Mouse (Mus musculus): ENCODE measurements at regions not wholly inside any gene's neighbourhood (a gene's known extent, or its start where the extent isn't known, plus 50 kb on each side); places are given as distances from the start of the nearest gene placed in this dataset.

DNA sequence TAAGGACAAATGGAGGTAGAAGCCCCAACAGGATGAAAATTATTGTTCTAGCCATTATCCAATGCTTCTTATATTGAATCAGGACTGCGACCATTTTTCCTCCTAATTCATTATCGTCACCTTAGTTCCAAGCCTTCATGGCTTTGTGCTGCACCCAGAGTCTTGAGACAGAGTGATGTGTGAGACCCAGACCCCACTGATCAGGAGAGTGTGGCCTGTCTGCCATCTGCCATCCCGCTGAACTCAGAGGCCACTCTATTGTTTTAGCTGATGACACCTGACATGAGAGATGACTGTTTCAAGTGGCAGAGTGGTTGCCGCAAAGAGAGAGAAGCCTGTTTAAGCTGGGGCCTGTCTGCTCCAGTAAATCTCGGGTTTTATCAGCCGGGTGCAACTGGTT lies 361.4 kb downstream of the Rwdd3 start:
- TF ChIP-seq CTCF (IDR thresholded peaks at IDR 0.05; ENCODE audit: control insufficient read depth, insufficient read depth, insufficient read length) = no peak
- no peak for TF ChIP-seq MAX (IDR thresholded peaks at IDR 0.05)

Data from C2C12 (cell line).